Mouse (Mus musculus) heart, adult 2 months (tissue): ENCODE data around the gene Tpo.

Experiments used
- CTCF ChIP-seq: fragments of 200-600 bp; IDR thresholded peaks from 2 replicates; pipeline ENCODE4 v1.8.1; 2022; ENCODE audit warnings: antibody characterized with exemption, mild to moderate bottlenecking, moderate library complexity
- POLR2A ChIP-seq: fragments of 200-500 bp; IDR thresholded peaks from 2 replicates; pipeline ENCODE4 v1.6.1; 2011; ENCODE audit warnings: mild to moderate bottlenecking, low read depth, low read length, control low read depth; ENCODE audit not compliant: insufficient read depth

DNA sequence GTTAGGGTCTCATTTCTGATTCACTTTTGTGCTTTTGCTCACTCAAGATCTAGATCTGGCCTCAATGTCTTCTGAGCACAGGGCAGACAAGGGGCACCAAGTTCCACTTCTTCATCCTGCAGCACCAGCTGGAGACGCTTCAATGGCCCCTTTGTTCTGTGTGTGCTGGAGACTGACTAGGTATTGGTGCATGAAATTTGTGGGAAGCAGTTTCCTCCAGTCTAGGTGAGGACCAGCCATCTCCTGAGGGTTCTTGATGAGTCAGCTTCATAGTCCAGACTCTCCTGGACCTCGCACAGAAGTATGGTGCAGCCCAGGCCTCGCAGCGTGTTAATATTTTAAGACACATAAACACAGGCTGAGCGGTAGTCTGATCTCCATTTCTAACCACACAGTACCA is 97.7 kb downstream of the Tpo start:
- no peak for TF ChIP-seq POLR2A
- TF ChIP-seq CTCF = no peak
